Mouse (Mus musculus) frontal cortex, postnatal 14 days (tissue): Measurements from ENCODE around the gene Dlg2.

Experiments used
- DNase-seq, 2 experiments: peaks; one replicate each; pipeline ENCODE4 v3.0.0; 2022; ENCODE audit warnings: low spot score in 2 of 2

The Dlg2 gene

GRCm38 (mm10) chr7:92457791-92458190, 1981.3 kb downstream of the Dlg2 start:
- no peak for DNase-seq

- DNase-seq: no peak
Observed at GRCm38 (mm10) chr7:92458308-92458707, 1981.8 kb downstream of the Dlg2 start.

GRCm38 (mm10) chr7:92460578-92460977, 1984.1 kb downstream of the Dlg2 start:
- no peak for DNase-seq

- DNase-seq: no peak
Observed at GRCm38 (mm10) chr7:92461256-92461655, 1984.8 kb downstream of the Dlg2 start.

GRCm38 (mm10) chr7:92463080-92463877, 1986.8 kb downstream of the Dlg2 start:
- DNase-seq: no peak

- DNase-seq: no peak
Observed at GRCm38 (mm10) chr7:92464290-92464689, 1987.8 kb downstream of the Dlg2 start.

GRCm38 (mm10) chr7:92479143-92479542, 2002.7 kb downstream of the Dlg2 start:
- no peak for DNase-seq

- no peak for DNase-seq
Observed at GRCm38 (mm10) chr7:92479748-92480147, 2003.3 kb downstream of the Dlg2 start.

GRCm38 (mm10) chr7:92483346-92483745, 2006.9 kb downstream of the Dlg2 start:
- no peak for DNase-seq

- no peak for DNase-seq
Observed at GRCm38 (mm10) chr7:92485881-92486710, 2009.6 kb downstream of the Dlg2 start.

GRCm38 (mm10) chr7:92486878-92487277, 2010.4 kb downstream of the Dlg2 start:
- DNase-seq: no peak

GRCm38 (mm10) chr7:92492262-92492661, 2015.8 kb downstream of the Dlg2 start:
- no peak for DNase-seq

GRCm38 (mm10) chr7:92493521-92493920, 2017.0 kb downstream of the Dlg2 start:
- DNase-seq: no peak
